Mouse (Mus musculus) heart, postnatal 0 days (tissue): ENCODE data around the gene BC055324. TPM values are rescaled to one million over a fixed set of nuclear protein-coding genes. Genes with fewer than 3 reads are reported as not detected.

ENCODE experiments used
- ATAC-seq: fragments of 200-750 bp; cut with Nextera tagmentation; 2 replicates; pipeline ENCODE4 v1.8.0; 2017; ENCODE audit warnings: low read depth, moderate number of reproducible peaks, moderate library complexity; ENCODE audit not compliant: insufficient read depth
- DNase-seq: peaks from one replicate; pipeline ENCODE4 v3.0.0-alpha.2; 2016; ENCODE audit warnings: low spot score
- H3K27ac ChIP-seq: fragments of 300-500 bp; sonication (generic); 2 replicates; pipeline ENCODE4 v1.5.1; 2014; ENCODE audit warnings: low read depth, mild to moderate bottlenecking
- H3K27me3 ChIP-seq: fragments of 300-500 bp; sonication (generic); 2 replicates; pipeline ENCODE4 v1.6.1; 2014; ENCODE audit warnings: low read length, mixed read lengths; ENCODE audit not compliant: control insufficient read depth, insufficient read depth
- H3K36me3 ChIP-seq: fragments of 300-500 bp; sonication (generic); replicated peaks from 2 replicates; pipeline ENCODE4 v1.6.1; 2014; ENCODE audit warnings: low read length, mixed read lengths; ENCODE audit not compliant: control insufficient read depth, insufficient read depth
- H3K4me1 ChIP-seq: fragments of 300-500 bp; sonication (generic); 2 replicates; pipeline ENCODE4 v1.6.1; 2014; ENCODE audit warnings: antibody characterized with exemption; ENCODE audit not compliant: control insufficient read depth, insufficient read depth
- H3K4me2 ChIP-seq: fragments of 300-500 bp; sonication (generic); 2 replicates; pipeline ENCODE4 v1.6.1; 2014; ENCODE audit warnings: low read depth, mild to moderate bottlenecking, low read length, moderate library complexity
- H3K4me3 ChIP-seq: fragments of 300-500 bp; sonication (generic); 2 replicates; pipeline ENCODE4 v1.5.1; 2014; ENCODE audit warnings: low read depth, low read length
- H3K9ac ChIP-seq: fragments of 300-500 bp; sonication (generic); replicated peaks from 2 replicates; pipeline ENCODE4 v1.6.1; 2014; ENCODE audit warnings: low read depth, low read length, mixed read lengths
- H3K9me3 ChIP-seq: fragments of 300-500 bp; sonication (generic); replicated peaks from 2 replicates; pipeline ENCODE4 v1.6.1; 2016; ENCODE audit warnings: low read length; ENCODE audit not compliant: control insufficient read depth
- CTCF ChIP-seq: IDR thresholded peaks from 2 replicates; pipeline ENCODE4 v1.5.1; 2016; ENCODE audit warnings: antibody characterized with exemption, control low read depth, low read depth
- EP300 ChIP-seq: IDR thresholded peaks from 2 replicates; pipeline ENCODE4 v1.6.1; 2016; ENCODE audit warnings: antibody characterized with exemption, low read depth
- WGBS: fragments of 180-500 bp; shearing (Covaris S2); extraction: QIAGEN DNeasy Blood & Tissue Kit; methylation state at CpG from one replicate; pipeline ENCODE4 v1.1.7; 2014; 5-methylcytosine and 5-hydroxymethylcytosine counted together
- polyA plus RNA-seq: library from polyadenylated mRNA; unstranded; fragments of >200 nt; fragmentation: Nextera tagmentation; extraction: Ambion mirVana; gene quantifications from 2 replicates; pipeline ENCODE4 v1.2.1, GENCODE M21; 2015
- total RNA-seq: library from RNA; depleted of rRNA; stranded (reverse); fragments of >200 nt; gene quantifications from 2 replicates; pipeline ENCODE4 v1.2.3, GENCODE M21; 2014; ENCODE audit warnings: low replicate concordance

BC055324 gene
- total and polyA plus RNA-seq, 2 experiments from 2014 or later = 3.6 to 5.6 TPM

GRCm38 (mm10) chr1:164019789-164020188, 25.2 kb upstream of the BC055324 start:
- no peak overlapping the region for H3K9ac ChIP-seq
- no peaks in the 10 kb centered on the region for H3K36me3 ChIP-seq
- DNase-seq = no peak
- H3K4me1 ChIP-seq = no peaks in the 10 kb centered on the region
- TF ChIP-seq CTCF = no peak
- no peaks in the 10 kb centered on the region for H3K27me3 ChIP-seq
- no peak for ATAC-seq
- H3K4me3 ChIP-seq = no peak overlapping the region
- no peak overlapping the region for H3K4me2 ChIP-seq
- no peak overlapping the region for H3K27ac ChIP-seq
- H3K9me3 ChIP-seq = no peaks in the 10 kb centered on the region
- 43% methylated on average over 6 of the region's 6 CpGs for WGBS

- Histone ChIP-seq H3K36me3 (no peaks in the 10 kb centered on the region), H3K27me3 (no peaks in the 10 kb centered on the region), H3K4me1 (no peaks in the 10 kb centered on the region), H3K4me2 (no peak overlapping the region), H3K9me3 (no peaks in the 10 kb centered on the region), H3K4me3 (no peak overlapping the region), H3K27ac (no peak overlapping the region), H3K9ac (no peak overlapping the region)
- WGBS = 84% methylated on average over 16 of the region's 16 CpGs
- ATAC-seq (no peak), DNase-seq (no peak)
- TF ChIP-seq CTCF (no peak), EP300 (no peak)
These were observed 23.8 kb upstream of the BC055324 start for GRCm38 (mm10) chr1:164018221-164018896.

- Histone ChIP-seq H3K9me3 (no peaks in the 10 kb centered on the region), H3K36me3 (no peaks in the 10 kb centered on the region), H3K4me3 (no peak overlapping the region), H3K4me2 (no peak overlapping the region), H3K9ac (no peak overlapping the region), H3K27me3 (no peaks in the 10 kb centered on the region), H3K27ac (no peak overlapping the region), H3K4me1 (no peaks in the 10 kb centered on the region)
- TF ChIP-seq CTCF = no peak
- TF ChIP-seq EP300 = no peak
- ATAC-seq (no peak), DNase-seq (no peak)
- WGBS = 56% methylated on average over 1 of the region's 1 CpGs
These were observed 20.0 kb upstream of the BC055324 start for GRCm38 (mm10) chr1:164014616-164015015.

GRCm38 (mm10) chr1:164009235-164009634, 14.6 kb upstream of the BC055324 start:
- Histone ChIP-seq H3K36me3 (no peaks in the 10 kb centered on the region), H3K27me3 (no peaks in the 10 kb centered on the region), H3K4me3 (no peak overlapping the region), H3K4me1 (no peaks in the 10 kb centered on the region), H3K27ac (no peak overlapping the region), H3K4me2 (no peak overlapping the region), H3K9ac (no peak overlapping the region), H3K9me3 (no peaks in the 10 kb centered on the region)
- ATAC-seq (no peak), DNase-seq (no peak)
- TF ChIP-seq EP300 = no peak
- peak; percentile 64 for TF ChIP-seq CTCF
- 44% methylated on average over 2 of the region's 2 CpGs for WGBS

- Histone ChIP-seq H3K4me1 (no peaks in the 10 kb centered on the region; the same call in 1 of the 2 replicates), H3K4me2 (no peak overlapping the region), H3K27me3 (no peaks in the 10 kb centered on the region), H3K4me3 (no peak overlapping the region), H3K36me3 (no peaks in the 10 kb centered on the region), H3K27ac (no peak overlapping the region), H3K9me3 (no peaks in the 10 kb centered on the region), H3K9ac (no peak overlapping the region)
- TF ChIP-seq CTCF (no peak), EP300 (no peak)
- ATAC-seq = no peak
- WGBS = 54% methylated on average over 3 of the region's 3 CpGs
- no peak for DNase-seq
These were observed 9.7 kb upstream of the BC055324 start for GRCm38 (mm10) chr1:164004311-164004710.

GRCm38 (mm10) chr1:164001831-164002452, 7.3 kb upstream of the BC055324 start:
- Histone ChIP-seq H3K9ac (no peak overlapping the region), H3K4me2 (no peak overlapping the region), H3K27ac (no peak overlapping the region), H3K4me1 (no peaks in the 10 kb centered on the region; the same call in 1 of the 2 replicates), H3K9me3 (no peaks in the 10 kb centered on the region), H3K4me3 (no peak overlapping the region), H3K36me3 (no peaks in the 10 kb centered on the region), H3K27me3 (no peaks in the 10 kb centered on the region)
- ATAC-seq (no peak), DNase-seq (no peak)
- 62% methylated on average over 6 of the region's 6 CpGs for WGBS
- TF ChIP-seq CTCF (no peak), EP300 (no peak)
